Mouse (Mus musculus) lung, postnatal 0 days (tissue): ENCODE data around the gene Sult1e1.

ENCODE experiments used
- CTCF ChIP-seq: IDR thresholded peaks from 2 replicates; pipeline ENCODE4 v1.5.1; 2016; ENCODE audit warnings: antibody characterized with exemption, mild to moderate bottlenecking
- EP300 ChIP-seq: IDR thresholded peaks from 2 replicates; pipeline ENCODE4 v1.6.1; 2016; ENCODE audit warnings: antibody characterized with exemption, mild to moderate bottlenecking, control low read depth

DNA sequence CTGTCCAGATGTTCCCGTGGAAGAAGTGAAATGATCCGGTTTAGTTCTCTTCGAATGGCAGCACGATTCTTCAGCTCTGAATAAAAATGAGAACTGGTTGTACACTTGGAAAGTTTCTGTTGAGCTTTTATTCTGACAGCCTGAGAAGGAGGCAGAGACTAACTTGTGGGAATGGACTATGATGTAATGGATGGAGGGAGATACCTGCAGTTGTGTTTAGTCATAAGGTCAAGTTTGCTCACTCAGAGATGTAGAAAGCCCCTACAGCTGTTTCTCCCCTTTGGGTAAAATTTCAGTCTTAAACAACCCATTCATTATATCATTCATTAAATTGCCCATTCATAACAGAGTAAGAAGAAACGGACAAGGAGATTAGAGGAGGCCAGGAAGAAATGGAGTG, at the start of gene Sult1e1:
- TF ChIP-seq CTCF = no peak
- no peak for TF ChIP-seq EP300
